Mouse (Mus musculus): ENCODE measurements around the gene Fam129a. TPM values are rescaled to one million over a fixed set of nuclear protein-coding genes. Genes with fewer than 3 reads are reported as not detected.

The Fam129a gene
- total and polyA plus RNA-seq, 2 experiments from 2014 or later: 1.7 to 2.6 TPM

GRCm38 (mm10) chr1:151615625-151616024 lies 44.6 kb downstream of the Fam129a start:
- Histone ChIP-seq H3K36me3 (ENCODE audit: insufficient read depth, low read length) (no peaks in the 10 kb centered on the region), H3K4me2 (ENCODE audit: low read depth, low read length) (no peak overlapping the region), H3K9ac (replicated peaks; ENCODE audit: low read length) (no peak overlapping the region), H3K4me3 (ENCODE audit: low read length) (no peak overlapping the region), H3K4me1 (ENCODE audit: insufficient read depth, low read length) (no peaks in the 10 kb centered on the region), H3K9me3 (ENCODE audit: low read length) (no peaks in the 10 kb centered on the region), H3K27me3 (ENCODE audit: insufficient read depth, low read length) (no peaks in the 10 kb centered on the region), H3K27ac (no peak overlapping the region)
- DNase-seq (ENCODE audit: low spot score): no peak
- no peak for ATAC-seq
- no peak for TF ChIP-seq CTCF (IDR thresholded peaks at IDR 0.05; ENCODE audit: low read depth)
- WGBS: 99% methylated on average over 6 of the region's 6 CpGs

DNA sequence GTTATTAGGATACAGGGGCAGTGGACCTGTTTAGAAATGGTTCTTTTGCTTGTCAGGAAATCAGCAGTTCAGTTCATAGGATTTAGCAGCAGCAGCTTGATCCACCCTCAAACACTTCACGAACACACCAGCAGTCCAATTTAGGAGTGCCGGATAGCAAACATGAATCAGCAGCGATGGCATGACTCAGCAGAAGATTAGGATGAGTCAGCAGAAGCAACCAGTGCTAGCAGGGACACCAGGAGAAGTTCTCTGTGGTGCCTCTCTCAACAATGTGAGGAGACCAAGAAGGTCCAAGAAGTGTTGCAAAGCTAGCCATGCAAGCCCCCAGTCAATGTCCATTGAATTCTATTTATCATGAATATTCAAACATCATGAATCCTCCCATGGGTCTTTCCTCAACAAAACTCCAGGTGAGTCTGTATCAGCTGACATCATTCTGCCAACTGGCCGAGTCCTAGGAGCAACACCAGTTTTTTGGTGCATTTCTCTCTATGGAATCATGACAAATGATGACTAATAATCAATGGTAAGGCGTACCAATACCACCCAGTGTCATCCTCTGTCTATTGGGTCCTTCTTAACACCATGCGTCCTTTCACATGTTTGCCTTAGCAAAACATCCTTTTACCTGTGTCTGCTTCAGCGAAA lies 45.7 kb downstream of the Fam129a start:
- TF ChIP-seq CTCF (IDR thresholded peaks at IDR 0.05; ENCODE audit: low read depth): no peak
- no peak overlapping the region for H3K4me3 ChIP-seq (ENCODE audit: low read length)
- 93% methylated on average over 7 of the region's 7 CpGs for WGBS
- no peak overlapping the region for H3K9ac ChIP-seq (replicated peaks; ENCODE audit: low read length)
- no peaks in the 10 kb centered on the region for H3K4me1 ChIP-seq (ENCODE audit: insufficient read depth, low read length)
- DNase-seq (ENCODE audit: low spot score) (no peak), ATAC-seq (no peak)
- no peaks in the 10 kb centered on the region for H3K9me3 ChIP-seq (ENCODE audit: low read length)
- H3K4me2 ChIP-seq (ENCODE audit: low read depth, low read length): no peak overlapping the region
- no peak overlapping the region for H3K27ac ChIP-seq
- H3K36me3 ChIP-seq (ENCODE audit: insufficient read depth, low read length): no peaks in the 10 kb centered on the region
- H3K27me3 ChIP-seq (ENCODE audit: insufficient read depth, low read length): no peaks in the 10 kb centered on the region

DNA sequence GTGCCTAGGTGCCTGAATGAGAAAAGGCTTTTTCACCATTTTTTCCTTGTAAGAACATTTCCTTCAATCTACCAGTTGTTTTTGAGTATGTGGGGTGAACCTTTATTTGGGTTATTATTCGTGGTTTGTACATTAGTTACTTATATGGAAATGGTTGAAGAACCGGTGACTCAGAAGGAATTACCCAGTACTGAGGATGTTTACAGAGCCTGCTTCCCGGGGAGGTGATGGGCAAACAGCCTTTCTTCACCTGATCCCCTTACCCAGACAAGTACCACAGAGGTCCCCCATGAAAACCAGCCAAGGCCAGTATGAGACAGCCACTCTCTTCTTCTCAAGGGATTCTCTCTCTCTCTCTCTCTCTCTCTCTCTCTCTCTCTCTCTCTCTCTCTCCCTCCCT lies 47.3 kb downstream of the Fam129a start:
- Histone ChIP-seq H3K27ac (no peak overlapping the region), H3K36me3 (ENCODE audit: insufficient read depth, low read length) (no peaks in the 10 kb centered on the region), H3K9ac (replicated peaks; ENCODE audit: low read length) (no peak overlapping the region), H3K27me3 (ENCODE audit: insufficient read depth, low read length) (no peaks in the 10 kb centered on the region), H3K4me2 (ENCODE audit: low read depth, low read length) (no peak overlapping the region), H3K4me1 (ENCODE audit: insufficient read depth, low read length) (no peaks in the 10 kb centered on the region), H3K9me3 (ENCODE audit: low read length) (no peaks in the 10 kb centered on the region), H3K4me3 (ENCODE audit: low read length) (no peak overlapping the region)
- DNase-seq (ENCODE audit: low spot score) (no peak), ATAC-seq (no peak)
- TF ChIP-seq CTCF (IDR thresholded peaks at IDR 0.05; ENCODE audit: low read depth): no peak
- 80% methylated on average over 3 of the region's 3 CpGs for WGBS

DNA sequence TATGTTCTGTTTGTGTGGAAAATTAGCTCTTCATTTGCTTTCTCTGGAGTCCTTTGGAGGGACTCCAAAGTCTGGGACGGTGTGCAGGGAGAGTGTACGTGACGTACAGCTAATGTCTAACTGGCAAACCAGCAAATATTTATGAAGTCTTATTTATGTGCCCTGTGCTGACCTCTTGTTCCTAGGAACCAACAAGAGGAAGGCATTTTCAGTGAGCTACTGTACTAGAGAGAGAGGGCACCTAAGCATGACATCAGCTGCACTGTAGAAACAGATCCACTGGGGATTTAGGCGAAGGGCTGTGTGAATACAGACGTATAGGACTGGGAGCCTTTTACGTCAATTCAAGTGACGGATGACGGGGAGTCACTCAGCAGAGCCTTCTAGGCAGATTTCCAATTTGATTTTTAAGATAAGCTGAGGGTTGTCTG lies 48.3 kb downstream of the Fam129a start:
- no peaks in the 10 kb centered on the region for H3K9me3 ChIP-seq (ENCODE audit: low read length)

GRCm38 (mm10) chr1:151620730-151621129 lies 49.7 kb downstream of the Fam129a start:
- Histone ChIP-seq H3K4me3 (ENCODE audit: low read length) (no peak overlapping the region), H3K9ac (replicated peaks; ENCODE audit: low read length) (no peak overlapping the region), H3K27me3 (ENCODE audit: insufficient read depth, low read length) (no peaks in the 10 kb centered on the region), H3K27ac (no peak overlapping the region), H3K36me3 (ENCODE audit: insufficient read depth, low read length) (no peaks in the 10 kb centered on the region), H3K4me2 (ENCODE audit: low read depth, low read length) (no peak overlapping the region), H3K4me1 (ENCODE audit: insufficient read depth, low read length) (no peaks in the 10 kb centered on the region), H3K9me3 (ENCODE audit: low read length) (no peaks in the 10 kb centered on the region)
- DNase-seq (ENCODE audit: low spot score): no peak
- ATAC-seq: no peak
- no peak for TF ChIP-seq CTCF (IDR thresholded peaks at IDR 0.05; ENCODE audit: low read depth)

More for the DNA sequence above, 48.3 kb downstream of the Fam129a start:
- no peaks in the 10 kb centered on the region for H3K27me3 ChIP-seq (ENCODE audit: insufficient read depth, low read length)
- ATAC-seq (no peak), DNase-seq (ENCODE audit: low spot score) (no peak)
- WGBS: 54% methylated on average over 8 of the region's 8 CpGs
- H3K27ac ChIP-seq: no peak overlapping the region
- no peaks in the 10 kb centered on the region for H3K4me1 ChIP-seq (ENCODE audit: insufficient read depth, low read length)
- no peak overlapping the region for H3K9ac ChIP-seq (replicated peaks; ENCODE audit: low read length)
- no peak overlapping the region for H3K4me3 ChIP-seq (ENCODE audit: low read length)
- TF ChIP-seq CTCF (IDR thresholded peaks at IDR 0.05; ENCODE audit: low read depth): no peak
- H3K4me2 ChIP-seq (ENCODE audit: low read depth, low read length): no peak overlapping the region
- H3K36me3 ChIP-seq (ENCODE audit: insufficient read depth, low read length): no peaks in the 10 kb centered on the region

DNA sequence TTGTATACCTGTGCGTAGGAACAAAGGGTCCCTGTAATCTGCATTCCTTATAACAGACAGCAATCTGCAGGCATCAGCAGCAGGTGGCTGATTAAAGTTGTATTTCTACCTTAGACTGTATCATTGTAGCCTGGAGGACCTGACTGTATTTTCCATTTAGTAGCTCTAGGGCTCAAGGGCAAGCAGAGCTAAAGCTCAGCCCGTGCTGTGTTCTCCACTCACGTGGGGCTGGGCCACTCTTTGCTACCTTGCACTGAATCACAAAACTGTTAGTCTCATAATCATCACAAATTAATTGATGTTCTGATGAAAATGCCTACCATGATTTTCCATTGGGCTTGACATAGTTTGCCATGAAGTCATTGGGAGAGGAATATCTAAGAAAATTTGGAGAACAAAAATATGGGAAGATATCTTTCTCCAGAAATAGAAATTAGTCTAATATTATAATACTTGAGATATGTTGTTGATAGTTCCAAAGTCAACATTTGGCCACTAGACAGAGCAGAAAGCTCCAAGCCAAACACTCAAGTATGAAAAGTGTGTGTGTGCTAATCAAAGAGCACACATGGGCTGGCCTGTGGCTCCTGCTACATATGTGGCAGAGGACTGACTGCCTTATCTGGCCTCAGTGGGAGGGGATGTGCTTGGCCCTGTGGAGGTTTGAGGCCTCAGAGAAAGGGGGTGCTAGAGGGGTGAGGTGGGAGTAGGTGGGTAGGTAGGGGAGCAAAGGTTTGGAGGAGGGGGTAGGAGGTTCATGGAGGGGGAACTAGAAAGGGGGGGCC lies 53.6 kb downstream of the Fam129a start:
- H3K4me3 ChIP-seq (ENCODE audit: low read length): no peak overlapping the region
- DNase-seq (ENCODE audit: low spot score) (no peak), ATAC-seq (no peak)
- H3K27ac ChIP-seq: no peak overlapping the region
- H3K4me2 ChIP-seq (ENCODE audit: low read depth, low read length): no peak overlapping the region
- H3K4me1 ChIP-seq (ENCODE audit: insufficient read depth, low read length): no peaks in the 10 kb centered on the region
- no peak for TF ChIP-seq CTCF (IDR thresholded peaks at IDR 0.05; ENCODE audit: low read depth)
- no peaks in the 10 kb centered on the region for H3K9me3 ChIP-seq (ENCODE audit: low read length)
- no peaks in the 10 kb centered on the region for H3K27me3 ChIP-seq (ENCODE audit: insufficient read depth, low read length)
- WGBS: 76% methylated on average over 3 of the region's 3 CpGs
- no peaks in the 10 kb centered on the region for H3K36me3 ChIP-seq (ENCODE audit: insufficient read depth, low read length)
- H3K9ac ChIP-seq (replicated peaks; ENCODE audit: low read length): no peak overlapping the region

- TF ChIP-seq CTCF (IDR thresholded peaks at IDR 0.05; ENCODE audit: low read depth): no peak
- H3K36me3 ChIP-seq (ENCODE audit: insufficient read depth, low read length): no peaks in the 10 kb centered on the region
- DNase-seq (ENCODE audit: low spot score) (no peak), ATAC-seq (no peak)
- no peak overlapping the region for H3K9ac ChIP-seq (replicated peaks; ENCODE audit: low read length)
- no peaks in the 10 kb centered on the region for H3K27me3 ChIP-seq (ENCODE audit: insufficient read depth, low read length)
- H3K4me2 ChIP-seq (ENCODE audit: low read depth, low read length): no peak overlapping the region
- WGBS: 88% methylated on average over 4 of the region's 4 CpGs
- H3K27ac ChIP-seq: no peak overlapping the region
- H3K9me3 ChIP-seq (ENCODE audit: low read length): no peaks in the 10 kb centered on the region
- H3K4me3 ChIP-seq (ENCODE audit: low read length): no peak overlapping the region
- no peaks in the 10 kb centered on the region for H3K4me1 ChIP-seq (ENCODE audit: insufficient read depth, low read length)
Observed at GRCm38 (mm10) chr1:151625260-151625659, 54.3 kb downstream of the Fam129a start.

Measured in hindbrain, postnatal 0 days (tissue).